Mouse (Mus musculus): ENCODE results near the gene Prm3. TPM values are rescaled to one million over a fixed set of nuclear protein-coding genes. Genes with fewer than 3 reads are reported as not detected.

The Prm3 gene
- polyA plus RNA-seq, 1 experiment from 2014 or later: not detected

DNA sequence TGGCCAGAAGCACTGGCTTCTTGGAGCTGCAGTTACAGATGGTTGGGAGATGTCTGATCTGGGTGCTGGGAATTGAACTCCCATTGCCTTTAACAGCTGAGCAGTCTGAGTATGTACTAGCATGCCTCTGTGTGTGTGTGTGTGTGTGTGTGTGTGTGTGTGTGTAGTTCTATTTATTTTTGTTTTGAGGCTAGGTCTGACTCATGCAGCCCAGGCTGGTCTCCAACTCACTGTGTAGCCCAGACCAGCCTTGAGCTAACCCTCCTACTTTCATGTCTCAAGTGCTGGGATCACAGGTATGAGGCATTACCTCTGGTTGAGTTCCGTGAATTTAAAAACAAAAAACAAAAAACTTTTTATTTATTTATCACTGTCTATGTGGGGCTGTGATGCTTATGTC lies 33.8 kb upstream of the Prm3 start:
- no peak overlapping the region for H3K9ac ChIP-seq (ENCODE audit: low read depth, low read length)
- ATAC-seq (replicated peaks; ENCODE audit: low FRiP score, low read depth): no peak; the same call in 1 of the 2 replicates
- no peaks in the 10 kb centered on the region for H3K4me1 ChIP-seq (replicated peaks; ENCODE audit: insufficient read depth, low read length)
- no peak for DNase-seq (ENCODE audit: low spot score)
- H3K27me3 ChIP-seq (ENCODE audit: insufficient read depth, low read length): no peaks in the 10 kb centered on the region
- 87% methylated on average over 1 of the region's 1 CpGs for WGBS
- no peaks in the 10 kb centered on the region for H3K9me3 ChIP-seq (replicated peaks; ENCODE audit: low read length)
- H3K36me3 ChIP-seq (ENCODE audit: insufficient read depth, low read length): no peaks in the 10 kb centered on the region
- H3K4me3 ChIP-seq (replicated peaks; ENCODE audit: low read depth, low read length): no peak overlapping the region
- H3K4me2 ChIP-seq (ENCODE audit: low read length): no peak overlapping the region
- no peak for TF ChIP-seq CTCF (IDR thresholded peaks at IDR 0.05; ENCODE audit: low read depth)
- H3K27ac ChIP-seq: no peak overlapping the region

- no peaks in the 10 kb centered on the region for H3K36me3 ChIP-seq (ENCODE audit: insufficient read depth, low read length)
- ATAC-seq (replicated peaks; ENCODE audit: low FRiP score, low read depth): no peak; the same call in 1 of the 2 replicates
- H3K9ac ChIP-seq (ENCODE audit: low read depth, low read length): no peak overlapping the region
- no peaks in the 10 kb centered on the region for H3K9me3 ChIP-seq (replicated peaks; ENCODE audit: low read length)
- no peak overlapping the region for H3K27ac ChIP-seq
- DNase-seq (ENCODE audit: low spot score): peak; percentile 65
- no peak overlapping the region for H3K4me2 ChIP-seq (ENCODE audit: low read length)
- H3K4me1 ChIP-seq (replicated peaks; ENCODE audit: insufficient read depth, low read length): no peaks in the 10 kb centered on the region
- TF ChIP-seq CTCF (IDR thresholded peaks at IDR 0.05; ENCODE audit: low read depth): no peak
- 31% methylated on average over 4 of the region's 4 CpGs for WGBS
- no peak overlapping the region for H3K4me3 ChIP-seq (replicated peaks; ENCODE audit: low read depth, low read length)
- H3K27me3 ChIP-seq (ENCODE audit: insufficient read depth, low read length): no peaks in the 10 kb centered on the region
Measured at GRCm38 (mm10) chr16:10821387-10821786, 30.7 kb upstream of the Prm3 start.

GRCm38 (mm10) chr16:10819966-10820365 lies 29.3 kb upstream of the Prm3 start:
- Histone ChIP-seq H3K9ac (ENCODE audit: low read depth, low read length) (no peak overlapping the region), H3K27me3 (ENCODE audit: insufficient read depth, low read length) (no peaks in the 10 kb centered on the region), H3K27ac (no peak overlapping the region), H3K4me2 (ENCODE audit: low read length) (no peak overlapping the region), H3K36me3 (ENCODE audit: insufficient read depth, low read length) (no peaks in the 10 kb centered on the region), H3K9me3 (replicated peaks; ENCODE audit: low read length) (no peaks in the 10 kb centered on the region), H3K4me1 (replicated peaks; ENCODE audit: insufficient read depth, low read length) (no peaks in the 10 kb centered on the region), H3K4me3 (replicated peaks; ENCODE audit: low read depth, low read length) (no peak overlapping the region)
- 70% methylated on average over 3 of the region's 3 CpGs for WGBS
- DNase-seq (ENCODE audit: low spot score): no peak
- no peak for TF ChIP-seq CTCF (IDR thresholded peaks at IDR 0.05; ENCODE audit: low read depth)
- no peak for ATAC-seq (replicated peaks; ENCODE audit: low FRiP score, low read depth)

- no peak for TF ChIP-seq CTCF (IDR thresholded peaks at IDR 0.05; ENCODE audit: low read depth)
- Histone ChIP-seq H3K4me1 (replicated peaks; ENCODE audit: insufficient read depth, low read length) (no peaks in the 10 kb centered on the region), H3K36me3 (ENCODE audit: insufficient read depth, low read length) (no peaks in the 10 kb centered on the region), H3K4me3 (replicated peaks; ENCODE audit: low read depth, low read length) (no peak overlapping the region), H3K4me2 (ENCODE audit: low read length) (no peak overlapping the region), H3K9me3 (replicated peaks; ENCODE audit: low read length) (no peaks in the 10 kb centered on the region), H3K9ac (ENCODE audit: low read depth, low read length) (no peak overlapping the region), H3K27me3 (ENCODE audit: insufficient read depth, low read length) (no peaks in the 10 kb centered on the region), H3K27ac (no peak overlapping the region)
- 82% methylated on average over 4 of the region's 4 CpGs for whole genome bisulfite sequencing
- DNase-seq (ENCODE audit: low spot score): no peak
- no peak for ATAC-seq (replicated peaks; ENCODE audit: low FRiP score, low read depth)
Measured at GRCm38 (mm10) chr16:10818579-10819135, 27.9 kb upstream of the Prm3 start.

DNA sequence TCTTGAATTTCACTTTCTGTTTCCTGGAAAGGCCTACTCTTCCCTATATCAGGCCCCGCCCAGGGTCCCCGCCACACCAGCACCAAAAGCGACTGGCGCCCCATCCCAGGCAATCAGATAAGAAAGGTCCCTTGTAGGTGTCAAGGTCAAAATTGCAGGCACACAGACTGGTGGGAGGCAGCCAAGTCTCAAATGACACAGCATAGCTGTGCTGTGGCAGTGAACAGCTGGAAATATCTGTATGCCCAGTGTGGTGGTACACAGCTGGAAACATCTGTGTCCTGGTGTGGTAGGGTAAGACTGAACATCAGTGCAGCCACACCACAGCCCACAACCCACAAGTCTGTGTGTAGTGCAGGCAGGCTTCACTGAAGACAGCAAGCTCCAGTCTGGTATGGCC lies 24.1 kb upstream of the Prm3 start:
- WGBS: 56% methylated on average over 4 of the region's 4 CpGs
- H3K4me3 ChIP-seq (replicated peaks; ENCODE audit: low read depth, low read length): no peak overlapping the region
- H3K9me3 ChIP-seq (replicated peaks; ENCODE audit: low read length): no peaks in the 10 kb centered on the region
- TF ChIP-seq CTCF (IDR thresholded peaks at IDR 0.05; ENCODE audit: low read depth): no peak
- ATAC-seq (replicated peaks; ENCODE audit: low FRiP score, low read depth): no peak
- no peaks in the 10 kb centered on the region for H3K4me1 ChIP-seq (replicated peaks; ENCODE audit: insufficient read depth, low read length)
- no peaks in the 10 kb centered on the region for H3K27me3 ChIP-seq (ENCODE audit: insufficient read depth, low read length)
- no peak overlapping the region for H3K9ac ChIP-seq (ENCODE audit: low read depth, low read length)
- no peak for DNase-seq (ENCODE audit: low spot score)
- H3K36me3 ChIP-seq (ENCODE audit: insufficient read depth, low read length): no peaks in the 10 kb centered on the region
- H3K27ac ChIP-seq: no peak overlapping the region
- no peak overlapping the region for H3K4me2 ChIP-seq (ENCODE audit: low read length)

DNA sequence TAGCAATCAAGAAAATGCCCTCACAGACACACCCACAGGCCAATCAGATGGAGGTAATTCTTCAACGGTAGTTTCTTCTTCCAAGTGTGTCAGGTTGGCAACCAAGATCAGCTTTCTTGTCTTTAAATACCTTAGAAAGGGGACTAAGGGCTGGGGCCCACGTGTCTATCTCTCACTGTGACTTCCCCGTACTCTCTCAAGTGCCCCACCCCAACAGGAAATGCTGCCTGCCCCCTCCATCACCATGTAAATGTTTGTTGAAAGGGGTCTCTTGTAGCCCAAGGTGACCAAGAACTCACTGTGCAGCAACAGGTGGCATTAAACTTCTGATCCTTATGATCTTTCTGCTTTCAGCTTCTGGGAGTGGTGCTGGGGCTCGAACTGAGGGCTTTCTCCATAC lies 23.0 kb upstream of the Prm3 start:
- no peaks in the 10 kb centered on the region for H3K9me3 ChIP-seq (replicated peaks; ENCODE audit: low read length)
- ATAC-seq (replicated peaks; ENCODE audit: low FRiP score, low read depth) (no peak), DNase-seq (ENCODE audit: low spot score) (no peak)
- WGBS: 84% methylated on average over 4 of the region's 4 CpGs
- H3K4me2 ChIP-seq (ENCODE audit: low read length): no peak overlapping the region
- H3K27ac ChIP-seq: no peak overlapping the region
- H3K4me1 ChIP-seq (replicated peaks; ENCODE audit: insufficient read depth, low read length): no peaks in the 10 kb centered on the region
- no peaks in the 10 kb centered on the region for H3K27me3 ChIP-seq (ENCODE audit: insufficient read depth, low read length)
- no peak overlapping the region for H3K4me3 ChIP-seq (replicated peaks; ENCODE audit: low read depth, low read length)
- no peak for TF ChIP-seq CTCF (IDR thresholded peaks at IDR 0.05; ENCODE audit: low read depth)
- no peak overlapping the region for H3K9ac ChIP-seq (ENCODE audit: low read depth, low read length)
- H3K36me3 ChIP-seq (ENCODE audit: insufficient read depth, low read length): no peaks in the 10 kb centered on the region

- Histone ChIP-seq H3K4me2 (ENCODE audit: low read length) (no peak within 1 kb of the TSS), H3K9ac (ENCODE audit: low read depth, low read length) (no peak within 1 kb of the TSS), H3K9me3 (replicated peaks; ENCODE audit: low read length) (no peaks in the 10 kb centered on the region), H3K27ac (no peak within 1 kb of the TSS), H3K36me3 (ENCODE audit: insufficient read depth, low read length) (no peaks in the 10 kb centered on the region), H3K4me3 (replicated peaks; ENCODE audit: low read depth, low read length) (no peak within 1 kb of the TSS), H3K27me3 (ENCODE audit: insufficient read depth, low read length) (no peaks in the 10 kb centered on the region), H3K4me1 (replicated peaks; ENCODE audit: insufficient read depth, low read length) (no peaks in the 10 kb centered on the region)
- DNase-seq (ENCODE audit: low spot score) (no peak), ATAC-seq (replicated peaks; ENCODE audit: low FRiP score, low read depth) (no peak)
- no peak for TF ChIP-seq CTCF (IDR thresholded peaks at IDR 0.05; ENCODE audit: low read depth)
- WGBS: 81% methylated on average over 2 of the region's 2 CpGs
Measured at GRCm38 (mm10) chr16:10812865-10813371, 22.2 kb upstream of the Prm3 start, which contains the start of gene Gm11172. Gene Gm11172 (plus strand): TSS chr16:10812915.

Measured in kidney, postnatal 0 days (tissue).